ENCODE assay signal across 22 mouse cellular contexts in the genomic region with DNA sequence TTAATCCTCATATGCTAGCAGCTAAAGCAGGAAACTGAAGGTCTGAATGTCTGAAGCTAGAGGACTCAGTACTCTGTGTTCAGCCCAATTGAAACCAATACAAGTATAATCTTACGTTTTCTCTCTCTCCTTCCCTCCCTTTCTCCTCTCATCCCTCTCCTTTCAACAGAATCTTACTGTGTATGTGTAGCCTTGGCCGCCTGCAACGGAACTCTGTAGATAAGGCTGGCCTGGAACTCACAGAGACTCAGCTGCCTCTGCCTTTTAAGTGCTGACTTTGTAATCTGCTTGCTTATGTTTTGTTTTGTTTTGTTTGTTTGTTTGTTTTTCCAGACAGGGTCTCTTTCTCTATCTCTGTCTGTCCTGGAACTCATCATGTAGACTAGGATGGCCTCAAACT.
DNase-seq lines count a peak whose midpoint lies in the region; ATAC-seq and TF ChIP-seq lines count a peak whose summit lies in the region.
"Had no signal": no experiment of that assay in that cellular context is flagged by ENCODE, and none has a peak within 500 bp of the region (broad histone marks: within the 10 kb centered on the region; RNA-seq: fewer than 3 reads in every experiment).

No protein-coding gene starts in this region.

- TF ChIP-seq POLR2A in MEL (IDR thresholded peaks at IDR 0.05; ENCODE audit: control insufficient read depth in 1 of 2, insufficient read depth in 1 of 2, low read depth in 1 of 2, low read length in 2 of 2, poor library complexity in 1 of 2) (no peak), myocyte (IDR thresholded peaks at IDR 0.05; ENCODE audit: insufficient read length, low read depth) (no peak)

- peaks cover 16% of the 10 kb centered on the region for H3K4me1 ChIP-seq in heart, embryonic 16.5 days (ENCODE audit: control insufficient read depth, insufficient read depth, low read length)
- peaks cover 34% of the 10 kb centered on the region for H3K4me1 ChIP-seq in heart, embryonic 12.5 days (replicated peaks)
- peaks cover 10% of the 10 kb centered on the region in 2 experiments for H3K4me1 ChIP-seq in MEL (ENCODE audit: control insufficient read depth in 1 of 2, insufficient read depth in 2 of 2, low read length in 2 of 2)
- H3K4me1 ChIP-seq: forebrain, embryonic 10.5 days; forebrain, embryonic 13.5 days had no signal

- DNase-seq in MEL (ENCODE audit: low read depth, low spot score), result peak; percentile 77
- peak; percentile 44 for DNase-seq in MEL-GATA-1-ER (ENCODE audit: extremely low read depth, low read depth)
- DNase-seq: adrenal gland, postnatal 10 days; cerebellum, adult 11-12 months; cerebellum, adult 9-10 months; heart, postnatal 14 days; heart, postnatal 4 days had no signal

- 0 out of 2 replicates have a peak, but pooled peaks cover 3% of the 10 kb centered on the region for H3K36me3 ChIP-seq in heart, embryonic 16.5 days (ENCODE audit: control insufficient read depth, insufficient read depth)
- peaks cover 7% of the 10 kb centered on the region; the same call in 1 of the 2 replicates for H3K36me3 ChIP-seq in heart, embryonic 12.5 days
- H3K36me3 ChIP-seq in MEL (ENCODE audit: control insufficient read depth in 1 of 2, insufficient read depth in 2 of 2, low read length in 2 of 2), result peaks cover 0 to 26% of the 10 kb centered on the region in 2 experiments; a peak in 2 of 4 replicates
- no peaks in the 10 kb centered on the region for H3K36me3 ChIP-seq in myocyte (ENCODE audit: control insufficient read depth, insufficient read depth)
- H3K36me3 ChIP-seq: heart, embryonic 15.5 days had no signal

- no peaks in the 10 kb centered on the region for H3K9me3 ChIP-seq in heart, embryonic 16.5 days (replicated peaks; ENCODE audit: control insufficient read depth, low read length)
- H3K9me3 ChIP-seq in heart, embryonic 12.5 days (replicated peaks), result no peaks in the 10 kb centered on the region
- no peaks in the 10 kb centered on the region for H3K9me3 ChIP-seq in MEL (replicated peaks; ENCODE audit: insufficient read depth, low read length)
- H3K9me3 ChIP-seq: forebrain, embryonic 10.5 days; forebrain, embryonic 13.5 days; heart, embryonic 15.5 days had no signal

- no peak overlapping the region for H3K4me2 ChIP-seq in heart, embryonic 16.5 days (ENCODE audit: low read depth, low read length)
- no peak overlapping the region for H3K4me2 ChIP-seq in heart, embryonic 12.5 days
- peak overlapping the region; percentile 50 for H3K4me2 ChIP-seq in myocyte (ENCODE audit: low read depth)
- H3K4me2 ChIP-seq: forebrain, embryonic 13.5 days; heart, embryonic 11.5 days; heart, embryonic 15.5 days; hindbrain, embryonic 14.5 days had no signal

- no peak for ATAC-seq in heart, embryonic 16.5 days (replicated peaks; ENCODE audit: extremely low read depth, insufficient read depth, low FRiP score)
- no peak for ATAC-seq in heart, embryonic 12.5 days (ENCODE audit: insufficient number of reproducible peaks, low FRiP score)
- ATAC-seq in monocyte, adult 5-6 weeks (replicated peaks; ENCODE audit: insufficient number of reproducible peaks, low FRiP score, low TSS enrichment, poor library complexity, severe bottlenecking), result no peak
- ATAC-seq: CD4-positive, CD25-positive, alpha-beta regulatory T cell, adult 4 months; forebrain, embryonic 13.5 days; forebrain, embryonic 16.5 days; hindbrain, postnatal 0 days; inflammation-experienced regulatory T-cells, adult 6 months; intestine, embryonic 16.5 days; Patski had no signal

- H3K79me2 ChIP-seq in MEL (ENCODE audit: control insufficient read depth, insufficient read depth, low read length, poor library complexity) (no peaks in the 10 kb centered on the region), myocyte (ENCODE audit: control insufficient read depth, insufficient read depth) (peaks cover 15% of the 10 kb centered on the region)

- no peak for TF ChIP-seq CTCF in MEL (IDR thresholded peaks at IDR 0.05 in 2 of 3, conservative IDR thresholded peaks at IDR 0.05 in 1 of 3; ENCODE audit: control insufficient read depth in 1 of 3, insufficient read depth in 1 of 3, low read depth in 2 of 3, low read length in 3 of 3, poor library complexity in 1 of 3, severe bottlenecking in 1 of 3)

- no peaks in the 10 kb centered on the region for H3K27me3 ChIP-seq in heart, embryonic 16.5 days (ENCODE audit: control insufficient read depth, insufficient read depth, low read length)
- no peaks in the 10 kb centered on the region for H3K27me3 ChIP-seq in heart, embryonic 12.5 days (replicated peaks)
- no peaks in the 10 kb centered on the region for H3K27me3 ChIP-seq in MEL (ENCODE audit: control insufficient read depth in 1 of 2, insufficient read depth in 2 of 2, low read length in 2 of 2)
- H3K27me3 ChIP-seq in myocyte (ENCODE audit: control insufficient read depth, insufficient read depth, insufficient read length), result no peaks in the 10 kb centered on the region
- H3K27me3 ChIP-seq: forebrain, embryonic 13.5 days; heart, embryonic 15.5 days; Patski had no signal

- no peak for TF ChIP-seq RAD21 in MEL (IDR thresholded peaks at IDR 0.05; ENCODE audit: low read depth, low read length)

- TF ChIP-seq EP300 in MEL (IDR thresholded peaks at IDR 0.05; ENCODE audit: low read depth in 1 of 2, low read length in 2 of 2), result peak; percentile 35 to 54; a peak in 2 of 4 replicates

- peak overlapping the region; percentile 23; the same call in 1 of the 2 replicates for H3K27ac ChIP-seq in heart, embryonic 16.5 days (ENCODE audit: low read length)
- H3K27ac ChIP-seq in heart, embryonic 12.5 days (ENCODE audit: poor library complexity, severe bottlenecking), result no peak overlapping the region
- peak overlapping the region; percentile 48 for H3K27ac ChIP-seq in MEL (ENCODE audit: control insufficient read depth, low read depth, low read length)
- H3K27ac ChIP-seq: forebrain, embryonic 10.5 days; forebrain, embryonic 13.5 days; hindbrain, embryonic 14.5 days; hindbrain, postnatal 0 days had no signal

- no peak overlapping the region for H3K4me3 ChIP-seq in heart, embryonic 16.5 days (ENCODE audit: low read length)
- H3K4me3 ChIP-seq in heart, embryonic 12.5 days, result no peak overlapping the region
- H3K4me3 ChIP-seq in MEL (ENCODE audit: control insufficient read depth in 1 of 2, insufficient read depth in 1 of 2, low read depth in 2 of 2, low read length in 2 of 2), result no peak overlapping the region
- H3K4me3 ChIP-seq in myocyte, result no peak overlapping the region
- H3K4me3 ChIP-seq: forebrain, embryonic 10.5 days; forebrain, embryonic 13.5 days; heart, embryonic 15.5 days had no signal

- H3ac ChIP-seq in myocyte (ENCODE audit: control insufficient read depth, insufficient read length), result no peak overlapping the region

- WGBS in heart, embryonic 16.5 days, result 39% methylated on average over 3 of the region's 3 CpGs
- WGBS in heart, embryonic 12.5 days, result 33% methylated on average over 3 of the region's 3 CpGs

- H3K9ac ChIP-seq in heart, embryonic 16.5 days (ENCODE audit: low read length), result no peak overlapping the region
- no peak overlapping the region for H3K9ac ChIP-seq in heart, embryonic 12.5 days
- peak overlapping the region; percentile 20; the same call in 1 of the 2 replicates for H3K9ac ChIP-seq in MEL (ENCODE audit: control insufficient read depth, low read depth, low read length, poor library complexity, severe bottlenecking)
- H3K9ac ChIP-seq: forebrain, embryonic 13.5 days; heart, embryonic 15.5 days; hindbrain, embryonic 14.5 days had no signal

TF ChIP-seq in MEL, 35 proteins besides CTCF, POLR2A, EP300 and RAD21 (continues in another document):
- TF ChIP-seq MAFK (IDR thresholded peaks at IDR 0.05; ENCODE audit: borderline replicate concordance, low read depth, low read length) (0 out of 2 replicates have a peak, but pooled peaks have one; percentile 19), HCFC1 (IDR thresholded peaks at IDR 0.05; ENCODE audit: low read depth, low read length) (no peak), JUND (IDR thresholded peaks at IDR 0.05; ENCODE audit: low read depth, low read length) (no peak), TCF12 (IDR thresholded peaks at IDR 0.05; ENCODE audit: low read depth, low read length) (no peak), MAX (IDR thresholded peaks at IDR 0.05; ENCODE audit: low read length) (no peak), TBP (IDR thresholded peaks at IDR 0.05; ENCODE audit: low read depth, low read length) (0 out of 2 replicates have a peak, but pooled peaks have one; percentile 13), RCOR1 (IDR thresholded peaks at IDR 0.05; ENCODE audit: low read depth, low read length) (no peak; the same call in 1 of the 2 replicates), GATA1 (IDR thresholded peaks at IDR 0.05; ENCODE audit: low read depth, low read length) (peak; percentile 65), MYB (IDR thresholded peaks at IDR 0.05; ENCODE audit: low read depth, low read length) (0 out of 2 replicates have a peak, but pooled peaks have one; percentile 24), USF2 (IDR thresholded peaks at IDR 0.05; ENCODE audit: borderline replicate concordance in 1 of 2, insufficient read depth in 1 of 2, low read depth in 1 of 2, low read length in 2 of 2) (no peak), ZNF384 (IDR thresholded peaks at IDR 0.05; ENCODE audit: low read depth, low read length) (no peak), MEF2A (IDR thresholded peaks at IDR 0.05; ENCODE audit: extremely low read depth, insufficient replicate concordance, low read depth, low read length, poor library complexity, severe bottlenecking) (no peak)

TF ChIP-seq in myocyte, 11 proteins besides CTCF, POLR2A, EP300 and RAD21:
- TF ChIP-seq SRF (IDR thresholded peaks at IDR 0.05; ENCODE audit: control insufficient read depth, insufficient read length, low read depth), result no peak
- no peak for TF ChIP-seq TCF3 (IDR thresholded peaks at IDR 0.05; ENCODE audit: insufficient read length, low read depth)
- TF ChIP-seq TCF12 (IDR thresholded peaks at IDR 0.05; ENCODE audit: insufficient read depth, poor library complexity, severe bottlenecking), result no peak
- no peak for TF ChIP-seq POLR2AphosphoS2 (IDR thresholded peaks at IDR 0.05; ENCODE audit: insufficient read length, low read depth)
- TF ChIP-seq E2F4 (IDR thresholded peaks at IDR 0.05; ENCODE audit: insufficient read depth), result no peak
- TF ChIP-seq MYOD1 (IDR thresholded peaks at IDR 0.05; ENCODE audit: control insufficient read depth in 1 of 3, insufficient read length in 2 of 3, low read depth in 2 of 3), result no peak
- TF ChIP-seq MAX (IDR thresholded peaks at IDR 0.05; ENCODE audit: low read depth), result no peak
- no peak for TF ChIP-seq USF1 (IDR thresholded peaks at IDR 0.05; ENCODE audit: low read depth)
- TF ChIP-seq MYOG (IDR thresholded peaks at IDR 0.05; ENCODE audit: control insufficient read depth in 1 of 3, insufficient read depth in 1 of 3, insufficient read length in 2 of 3, low read depth in 2 of 3), result no peak
- TF ChIP-seq REST (IDR thresholded peaks at IDR 0.05; ENCODE audit: insufficient read depth, insufficient read length), result no peak
- TF ChIP-seq CEBPB (IDR thresholded peaks at IDR 0.05; ENCODE audit: insufficient read depth, poor library complexity, severe bottlenecking), result no peak
